Mouse (Mus musculus): ENCODE data around the gene Gm21994.
"Not testable (repeated sequence)": the region's sequence is repeated elsewhere in the genome, so short reads cannot be mapped to it uniquely, and the experiment has no call there.

Gm21994 gene

DNA sequence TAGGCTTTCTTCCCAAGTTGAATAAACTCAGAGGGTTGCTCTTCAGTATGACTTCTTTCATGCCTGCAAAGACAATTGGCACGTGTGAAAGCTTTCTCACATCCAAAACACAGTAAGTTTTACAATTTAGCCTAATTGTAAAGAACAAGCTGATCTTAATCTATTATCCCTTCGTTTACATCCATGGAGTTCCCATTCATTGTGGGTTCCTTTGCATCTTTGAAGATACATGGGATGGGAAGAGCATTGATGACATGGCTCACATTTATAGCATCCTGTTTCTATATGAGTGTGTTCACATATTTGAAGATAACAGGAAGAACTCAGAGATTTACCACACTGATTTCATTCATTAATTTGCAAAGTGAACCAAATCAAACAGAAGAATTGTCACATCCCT, at the start of gene Gm21994:
Gene Gm21994, minus strand, starts transcription at position 101 of the 400 bp plus-strand sequence.
- DNase-seq (ENCODE audit: extremely low read depth, insufficient read length, low spot score): not testable (repeated sequence)

DNA sequence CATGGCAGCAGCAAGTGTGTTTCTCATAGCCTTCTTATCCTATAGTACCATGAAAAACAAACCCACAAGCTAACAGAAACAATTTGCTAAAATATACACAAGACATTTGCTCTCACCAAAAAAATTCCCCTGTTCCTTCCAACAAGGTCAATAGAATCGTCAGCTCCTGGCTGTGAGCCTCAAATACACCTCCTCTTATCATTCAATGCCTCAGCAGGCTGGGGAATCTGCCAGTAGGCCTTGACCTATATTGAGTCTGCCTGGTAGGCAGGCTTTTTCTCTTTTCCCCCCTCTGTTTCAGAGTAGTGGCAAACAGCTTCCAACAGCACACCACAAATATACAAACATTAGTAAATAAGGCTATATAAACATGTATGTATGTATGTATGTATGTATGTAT, 43.7 kb upstream of the Gm21994 start:
- no peak for DNase-seq (ENCODE audit: extremely low read depth, insufficient read length, low spot score)

DNA sequence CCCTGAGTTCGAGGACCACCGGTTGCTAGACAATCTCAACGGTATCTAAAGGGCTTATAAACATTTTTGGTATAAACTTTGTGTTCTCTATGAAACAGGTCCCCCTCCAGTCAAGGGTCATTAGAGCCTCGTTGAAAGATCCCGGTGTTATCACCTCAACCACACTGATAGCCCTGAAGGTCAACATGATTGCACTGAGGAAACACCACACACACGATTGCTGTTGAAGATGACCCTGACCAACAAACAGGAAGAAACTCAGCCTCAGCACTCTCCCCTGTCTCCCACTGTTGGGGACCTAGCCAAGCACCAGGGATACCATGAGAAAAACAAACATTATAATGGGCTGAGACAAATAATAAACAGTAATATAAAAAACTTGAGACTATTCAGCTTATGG, 38.3 kb upstream of the Gm21994 start:
- no peak for DNase-seq (ENCODE audit: extremely low read depth, insufficient read length, low spot score)

DNA sequence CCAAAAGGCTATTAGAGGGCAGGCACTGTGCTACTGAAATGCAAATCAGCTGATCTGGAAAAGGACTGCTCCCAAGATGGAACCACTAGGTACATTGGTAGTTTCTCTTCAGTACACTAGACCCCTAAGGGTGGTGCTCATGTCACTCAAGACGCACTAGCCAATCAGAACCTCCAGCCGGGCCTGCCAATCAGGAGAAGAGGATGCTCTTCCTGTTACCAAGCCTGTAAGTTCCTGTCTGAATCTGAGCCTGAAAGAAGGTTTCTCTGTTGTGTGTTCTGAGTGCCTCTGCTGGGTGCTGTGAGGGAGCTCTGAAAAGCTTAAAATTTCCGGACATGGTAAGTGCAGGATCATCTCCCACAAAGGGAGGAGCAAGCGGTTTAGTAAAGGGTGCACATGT, 1.9 kb upstream of the Gm21994 start, which contains the start of gene Gm14124:
Gene Gm14124, plus strand, starts transcription at position 227 of the 400 bp plus-strand sequence.
- DNase-seq (ENCODE audit: extremely low read depth, insufficient read length, low spot score): peak; percentile 66

DNA sequence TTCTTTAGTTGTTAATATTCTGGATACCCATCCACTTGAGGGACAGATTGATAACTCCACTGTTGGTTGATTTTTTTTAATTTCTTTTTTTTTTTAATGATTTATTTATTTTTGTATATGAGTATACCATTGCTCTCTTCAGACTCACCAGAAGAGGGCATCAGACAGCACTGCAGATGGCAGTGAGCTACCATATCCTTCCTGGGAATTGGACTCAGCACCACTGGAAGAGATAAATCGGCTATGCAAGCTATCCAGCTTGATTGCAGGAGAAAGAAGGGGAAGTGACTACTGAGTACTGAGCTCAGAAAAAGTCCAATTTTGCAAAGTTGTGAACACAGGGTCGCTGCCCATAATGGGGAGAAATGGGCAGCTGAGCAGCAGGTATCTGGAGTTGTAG, 1.5 kb upstream of the Gm21994 start:
- DNase-seq (ENCODE audit: extremely low read depth, insufficient read length, low spot score): peak; percentile 22

DNA sequence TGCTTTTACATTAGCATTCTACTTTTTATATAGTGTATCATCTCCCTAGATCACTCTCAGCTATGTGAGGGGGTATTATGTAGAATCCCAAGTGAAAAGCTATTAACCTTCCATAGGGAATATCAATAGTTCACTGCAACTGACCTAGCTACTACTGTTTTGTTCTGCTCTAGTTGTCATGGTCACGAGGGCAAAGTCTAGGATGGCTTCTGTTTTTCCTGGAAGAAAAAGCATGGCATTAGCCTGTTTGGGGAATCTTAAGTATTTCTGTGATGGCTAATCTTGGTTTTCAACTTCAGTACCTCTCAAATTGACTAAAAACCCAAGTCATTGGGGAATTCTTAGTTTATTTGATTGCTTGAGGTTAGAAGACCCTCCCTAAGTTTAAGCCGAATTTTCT, 12.2 kb downstream of the Gm21994 start:
- DNase-seq (ENCODE audit: extremely low read depth, insufficient read length, low spot score): no peak

DNA sequence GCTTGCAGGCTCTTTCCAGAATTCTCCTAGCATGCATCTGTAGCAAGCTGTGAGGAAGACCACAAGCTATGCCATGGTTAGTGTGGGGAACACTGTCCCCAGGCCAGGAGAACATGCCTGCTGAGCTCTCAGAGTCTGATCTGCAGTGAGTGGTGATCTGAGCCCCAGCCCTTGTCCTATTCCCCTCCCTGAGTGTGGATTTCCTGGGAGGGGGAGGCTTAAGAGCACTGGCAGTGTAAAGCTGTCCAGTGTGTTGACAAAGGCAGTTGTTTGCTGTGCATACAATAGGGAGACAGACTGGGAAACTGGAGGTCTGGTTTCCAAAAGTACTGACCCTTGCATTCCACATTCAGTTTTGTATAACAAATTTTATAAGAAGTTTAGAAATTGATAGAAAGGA, 32.1 kb downstream of the Gm21994 start:
- DNase-seq (ENCODE audit: extremely low read depth, insufficient read length, low spot score): not testable (repeated sequence)

DNA sequence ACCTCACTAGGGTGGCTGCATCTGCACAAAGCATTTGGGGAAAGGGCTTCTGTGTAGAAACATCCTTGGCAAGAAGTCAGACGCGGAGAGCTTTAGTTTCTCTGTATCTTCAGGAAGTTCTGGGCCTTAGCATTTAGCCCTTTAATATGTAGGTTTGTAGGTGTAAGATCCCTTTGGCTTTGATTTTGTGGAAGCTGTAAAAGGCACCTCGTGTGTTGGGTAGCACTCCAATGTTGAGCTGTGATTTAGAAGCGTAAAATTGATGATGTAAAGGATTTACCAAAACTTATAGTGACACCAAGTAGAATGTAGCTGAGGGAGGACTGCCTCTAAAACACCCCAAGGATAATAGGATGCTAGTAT, 37.0 kb downstream of the Gm21994 start:
- DNase-seq (ENCODE audit: extremely low read depth, insufficient read length, low spot score): not testable (repeated sequence)

DNA sequence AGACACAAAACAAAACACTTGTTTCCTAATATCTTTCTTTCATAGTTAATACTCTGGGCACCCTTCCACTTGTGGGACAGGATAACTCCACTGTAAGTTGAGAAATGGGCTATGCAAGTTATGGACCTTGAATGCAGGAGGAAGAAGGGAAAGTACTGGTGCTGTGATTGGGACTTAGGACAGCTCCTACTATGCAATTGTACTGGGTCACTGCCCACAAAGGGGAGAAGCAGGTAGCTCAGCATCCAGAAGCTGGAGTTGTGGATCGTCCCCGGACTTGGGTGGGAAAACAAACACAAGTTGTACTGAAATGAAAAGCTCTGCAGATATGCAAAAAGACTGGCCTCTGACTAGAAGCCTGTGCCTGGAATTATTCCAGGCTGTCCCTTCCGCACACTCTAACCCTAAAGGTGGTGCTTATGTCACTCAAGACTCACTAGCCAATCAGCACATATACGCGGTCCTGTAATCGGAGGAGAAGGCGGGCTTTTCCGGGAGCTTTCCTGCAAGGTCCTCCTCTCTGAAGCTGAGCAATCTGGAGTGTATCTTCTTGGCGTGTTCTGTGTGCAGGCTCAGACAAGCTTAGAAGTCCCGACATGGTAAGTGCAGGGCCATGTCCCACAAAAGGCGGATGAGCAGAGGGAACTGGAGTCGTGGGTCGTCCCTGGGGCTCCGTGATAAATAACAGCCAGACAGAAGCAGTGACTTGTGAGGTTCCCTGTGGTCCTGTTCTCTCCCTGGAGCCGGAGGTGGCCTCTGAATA, 37.6 kb downstream of the Gm21994 start, which contains the start of gene Zfp937:
Gene Zfp937, plus strand, starts transcription at position 474 of the 763 bp plus-strand sequence.
- peak; percentile 59 for DNase-seq (ENCODE audit: extremely low read depth, insufficient read length, low spot score)

Measured in 3134 (cell line).